Mouse (Mus musculus): ENCODE measurements around the gene Shank2.

Shank2 gene

GRCm38 (mm10) chr7:144031611-144032010, 29.9 kb downstream of the Shank2 start:
- no peak for DNase-seq

GRCm38 (mm10) chr7:144037541-144037940, 35.8 kb downstream of the Shank2 start:
- no peak for DNase-seq

GRCm38 (mm10) chr7:144037966-144038669, 36.4 kb downstream of the Shank2 start:
- DNase-seq: peak; percentile 22 to 39

GRCm38 (mm10) chr7:144038741-144039140, 37.0 kb downstream of the Shank2 start:
- no peak for DNase-seq

GRCm38 (mm10) chr7:144040328-144040727, 38.6 kb downstream of the Shank2 start:
- DNase-seq: no peak

GRCm38 (mm10) chr7:144052076-144052475, 50.3 kb downstream of the Shank2 start:
- DNase-seq: peak; percentile 12 to 41

- no peak for DNase-seq
These were observed 53.5 kb downstream of the Shank2 start for GRCm38 (mm10) chr7:144055188-144055587.

GRCm38 (mm10) chr7:144055702-144056531, 54.2 kb downstream of the Shank2 start:
- DNase-seq: peak; percentile 22 to 23

- no peak for DNase-seq
These were observed 68.6 kb downstream of the Shank2 start for GRCm38 (mm10) chr7:144070162-144070949.

- peak in 1 of 2 experiments; percentile 18 for DNase-seq
These were observed 70.5 kb downstream of the Shank2 start for GRCm38 (mm10) chr7:144072219-144072618.

GRCm38 (mm10) chr7:144072856-144073255, 71.1 kb downstream of the Shank2 start:
- DNase-seq: no peak

GRCm38 (mm10) chr7:144074718-144075117, 73.0 kb downstream of the Shank2 start:
- DNase-seq: peak; percentile 68

GRCm38 (mm10) chr7:144078661-144079060, 76.9 kb downstream of the Shank2 start:
- DNase-seq: no peak

GRCm38 (mm10) chr7:144079861-144080260, 78.1 kb downstream of the Shank2 start:
- no peak for DNase-seq

GRCm38 (mm10) chr7:144081448-144081847, 79.7 kb downstream of the Shank2 start:
- peak; percentile 7 to 14 for DNase-seq

- peak in 1 of 2 experiments; percentile 24 for DNase-seq
These were observed 80.2 kb downstream of the Shank2 start for GRCm38 (mm10) chr7:144081963-144082362.

GRCm38 (mm10) chr7:144087277-144087676, 85.5 kb downstream of the Shank2 start:
- DNase-seq: no peak

- no peak for DNase-seq
These were observed 92.4 kb downstream of the Shank2 start for GRCm38 (mm10) chr7:144094132-144094531.

- peak in 1 of 2 experiments; percentile 32 for DNase-seq
These were observed 95.6 kb downstream of the Shank2 start for GRCm38 (mm10) chr7:144097314-144097713.

GRCm38 (mm10) chr7:144102222-144102980, 100.7 kb downstream of the Shank2 start:
- no peak for DNase-seq

- DNase-seq: no peak
These were observed 104.2 kb downstream of the Shank2 start for GRCm38 (mm10) chr7:144105952-144106351.

GRCm38 (mm10) chr7:144106352-144107011, 104.8 kb downstream of the Shank2 start:
- no peak for DNase-seq

All from lung, adult 18-20 months (tissue).